Mouse (Mus musculus) myocyte (in vitro differentiated cells): ENCODE measurements around the gene Tubgcp2. TPM values are rescaled to one million over a fixed set of nuclear protein-coding genes. Genes with fewer than 3 reads are reported as not detected.

ENCODE experiments used
- H3K27me3 ChIP-seq: one replicate; pipeline ENCODE4 v1.6.1; 2011; ENCODE audit not compliant: control insufficient read depth, insufficient read depth, insufficient read length
- H3K36me3 ChIP-seq: one replicate; pipeline ENCODE4 v1.6.1; 2011; ENCODE audit not compliant: control insufficient read depth, insufficient read depth
- H3K4me2 ChIP-seq: one replicate; pipeline ENCODE4 v1.6.1; 2011; ENCODE audit warnings: low read depth, control low read depth
- H3K4me3 ChIP-seq: one replicate; pipeline ENCODE4 v1.5.1; 2011; ENCODE audit warnings: mild to moderate bottlenecking, control low read depth, moderate library complexity
- H3K79me2 ChIP-seq: one replicate; pipeline ENCODE4 v1.6.1; 2011; ENCODE audit not compliant: control insufficient read depth, insufficient read depth
- H3ac ChIP-seq: one replicate; pipeline ENCODE4 v1.6.1; 2011; ENCODE audit not compliant: control insufficient read depth, insufficient read length
- CEBPB ChIP-seq: IDR thresholded peaks from 2 replicates; pipeline ENCODE4 v1.6.1; 2011; ENCODE audit warnings: mild to moderate bottlenecking, moderate library complexity; ENCODE audit not compliant: poor library complexity, insufficient read depth, severe bottlenecking
- E2F4 ChIP-seq: IDR thresholded peaks from one replicate; pipeline ENCODE4 v1.6.1; 2011; ENCODE audit warnings: mild to moderate bottlenecking, control low read depth, moderate library complexity; ENCODE audit not compliant: insufficient read depth
- MAX ChIP-seq: IDR thresholded peaks from one replicate; pipeline ENCODE4 v1.6.1; 2011; ENCODE audit warnings: low read depth, mild to moderate bottlenecking, control low read depth
- MYOD1 ChIP-seq, 3 experiments: IDR thresholded peaks; one replicate each; pipeline ENCODE4 v1.6.1; 2011; ENCODE audit warnings: control low read depth in 2 of 3, low read depth in 2 of 3, mild to moderate bottlenecking in 2 of 3, moderate library complexity in 1 of 3; ENCODE audit not compliant: insufficient read length in 2 of 3, control insufficient read depth in 1 of 3
- MYOG ChIP-seq, 3 experiments: IDR thresholded peaks; one replicate each; pipeline ENCODE4 v1.6.1; 2011; ENCODE audit warnings: control low read depth in 2 of 3, low read depth in 2 of 3, mild to moderate bottlenecking in 2 of 3; ENCODE audit not compliant: insufficient read length in 2 of 3, control insufficient read depth in 1 of 3, insufficient read depth in 1 of 3
- POLR2A ChIP-seq: IDR thresholded peaks from one replicate; pipeline ENCODE4 v1.6.1; 2011; ENCODE audit warnings: low read depth, mild to moderate bottlenecking, control low read depth, moderate library complexity; ENCODE audit not compliant: insufficient read length
- POLR2AphosphoS2 ChIP-seq: IDR thresholded peaks from one replicate; pipeline ENCODE4 v1.6.1; 2011; ENCODE audit warnings: low read depth, control low read depth; ENCODE audit not compliant: insufficient read length
- REST ChIP-seq: IDR thresholded peaks from one replicate; pipeline ENCODE4 v1.6.1; 2011; ENCODE audit warnings: mild to moderate bottlenecking, control low read depth, moderate library complexity; ENCODE audit not compliant: insufficient read depth, insufficient read length
- SRF ChIP-seq: IDR thresholded peaks from one replicate; pipeline ENCODE4 v1.6.1; 2011; ENCODE audit warnings: low read depth; ENCODE audit not compliant: control insufficient read depth, insufficient read length
- TCF12 ChIP-seq: IDR thresholded peaks from one replicate; pipeline ENCODE4 v1.6.1; 2011; ENCODE audit warnings: mild to moderate bottlenecking, control low read depth; ENCODE audit not compliant: poor library complexity, insufficient read depth, severe bottlenecking
- TCF3 ChIP-seq: IDR thresholded peaks from one replicate; pipeline ENCODE4 v1.6.1; 2011; ENCODE audit warnings: low read depth, control low read depth; ENCODE audit not compliant: insufficient read length
- USF1 ChIP-seq: IDR thresholded peaks from one replicate; pipeline ENCODE4 v1.6.1; 2011; ENCODE audit warnings: low read depth, mild to moderate bottlenecking, control low read depth, moderate library complexity
- polyA plus RNA-seq: library from polyadenylated mRNA; unstranded; fragments of >200 nt; fragmentation: generic; extraction: Trizol; gene quantifications from one replicate; pipeline ENCODE4 v1.2.1, GENCODE M21; 2012; ENCODE audit warnings: missing spikeins

The Tubgcp2 gene
- polyA plus RNA-seq, 1 experiment = 22.1 TPM

- no peaks in the 10 kb centered on the region for H3K36me3 ChIP-seq
- no peak overlapping the region for H3K4me3 ChIP-seq
- H3K4me2 ChIP-seq = no peak overlapping the region
- TF ChIP-seq MAX (no peak), MYOG (IDR thresholded peaks at IDR 0.05; ENCODE audit: control insufficient read depth in 1 of 3, insufficient read depth in 1 of 3, insufficient read length in 2 of 3, low read depth in 2 of 3) (no peak), POLR2A (no peak)
- H3K79me2 ChIP-seq = no peaks in the 10 kb centered on the region
- no peaks in the 10 kb centered on the region for H3K27me3 ChIP-seq
- no peak overlapping the region for H3ac ChIP-seq
Observed at GRCm38 (mm10) chr7:139984505-139984904, 52.0 kb downstream of the Tubgcp2 start.

GRCm38 (mm10) chr7:139982058-139982457 lies 54.4 kb downstream of the Tubgcp2 start:
- TF ChIP-seq SRF (no peak), TCF3 (peak; percentile 50), POLR2A (no peak), CEBPB (no peak), POLR2AphosphoS2 (no peak), MAX (no peak), USF1 (no peak), MYOD1 (IDR thresholded peaks at IDR 0.05; ENCODE audit: control insufficient read depth in 1 of 3, insufficient read length in 2 of 3, low read depth in 2 of 3) (peak in 2 of 3 experiments; percentile 68 to 87), TCF12 (no peak), REST (no peak), MYOG (IDR thresholded peaks at IDR 0.05; ENCODE audit: control insufficient read depth in 1 of 3, insufficient read depth in 1 of 3, insufficient read length in 2 of 3, low read depth in 2 of 3) (peak in 2 of 3 experiments; percentile 84 to 94), E2F4 (no peak)
- Histone ChIP-seq H3K79me2 (no peaks in the 10 kb centered on the region), H3K4me2 (no peak overlapping the region), H3K36me3 (no peaks in the 10 kb centered on the region), H3K27me3 (no peaks in the 10 kb centered on the region), H3ac (no peak overlapping the region), H3K4me3 (no peak overlapping the region)

- no peaks in the 10 kb centered on the region for H3K36me3 ChIP-seq
- TF ChIP-seq E2F4 = no peak
- no peak for TF ChIP-seq POLR2AphosphoS2
- no peak for TF ChIP-seq REST
- TF ChIP-seq MYOD1 (IDR thresholded peaks at IDR 0.05; ENCODE audit: control insufficient read depth in 1 of 3, insufficient read length in 2 of 3, low read depth in 2 of 3) = no peak
- no peak for TF ChIP-seq MAX
- TF ChIP-seq POLR2A = no peak
- no peak for TF ChIP-seq USF1
- TF ChIP-seq CEBPB = no peak
- no peak for TF ChIP-seq MYOG (IDR thresholded peaks at IDR 0.05; ENCODE audit: control insufficient read depth in 1 of 3, insufficient read depth in 1 of 3, insufficient read length in 2 of 3, low read depth in 2 of 3)
- no peak for TF ChIP-seq TCF3
- TF ChIP-seq TCF12 = no peak
- no peak for TF ChIP-seq SRF
- H3K27me3 ChIP-seq = no peaks in the 10 kb centered on the region
- no peak overlapping the region for H3ac ChIP-seq
- no peak overlapping the region for H3K4me2 ChIP-seq
- H3K79me2 ChIP-seq = no peaks in the 10 kb centered on the region
- no peak overlapping the region for H3K4me3 ChIP-seq
Observed at GRCm38 (mm10) chr7:139980778-139981177, 55.7 kb downstream of the Tubgcp2 start.

- no peaks in the 10 kb centered on the region for H3K27me3 ChIP-seq
- no peaks in the 10 kb centered on the region for H3K79me2 ChIP-seq
- TF ChIP-seq MYOD1 (IDR thresholded peaks at IDR 0.05; ENCODE audit: control insufficient read depth in 1 of 3, insufficient read length in 2 of 3, low read depth in 2 of 3) = no peak
- no peak for TF ChIP-seq E2F4
- no peak for TF ChIP-seq REST
- no peak overlapping the region for H3K4me2 ChIP-seq
- no peaks in the 10 kb centered on the region for H3K36me3 ChIP-seq
- H3ac ChIP-seq = no peak overlapping the region
- no peak overlapping the region for H3K4me3 ChIP-seq
Observed at GRCm38 (mm10) chr7:139979011-139979719, 57.3 kb downstream of the Tubgcp2 start.

- Histone ChIP-seq H3K36me3 (no peaks in the 10 kb centered on the region), H3ac (no peak within 1 kb of the TSS), H3K79me2 (no peaks in the 10 kb centered on the region), H3K27me3 (no peaks in the 10 kb centered on the region), H3K4me3 (no peak within 1 kb of the TSS), H3K4me2 (no peak within 1 kb of the TSS)
- TF ChIP-seq TCF3 (no peak), MYOG (IDR thresholded peaks at IDR 0.05; ENCODE audit: control insufficient read depth in 1 of 3, insufficient read depth in 1 of 3, insufficient read length in 2 of 3, low read depth in 2 of 3) (no peak), USF1 (no peak), POLR2A (no peak), E2F4 (no peak), MAX (no peak), MYOD1 (IDR thresholded peaks at IDR 0.05; ENCODE audit: control insufficient read depth in 1 of 3, insufficient read length in 2 of 3, low read depth in 2 of 3) (no peak), POLR2AphosphoS2 (no peak), REST (no peak), CEBPB (no peak), TCF12 (no peak), SRF (no peak)
Observed at GRCm38 (mm10) chr7:139978278-139978892, 58.1 kb downstream of the Tubgcp2 start, which contains the start of gene 6430531B16Rik. 6430531B16Rik (minus strand) TSS chr7:139978755.
